Mouse (Mus musculus) erythroblast, adult 5-6 weeks (primary cell): Measurements from ENCODE around the gene Car11. TPM values are rescaled to one million over a fixed set of nuclear protein-coding genes. Genes with fewer than 3 reads are reported as not detected.

Source experiments
- ATAC-seq: replicated peaks from 2 replicates; pipeline ENCODE4 v1.8.0; 2016; ENCODE audit warnings: moderate number of reproducible peaks, mild to moderate bottlenecking, moderate TSS enrichment, inconsistent platforms; ENCODE audit not compliant: poor library complexity, low FRiP score, severe bottlenecking
- total RNA-seq, 2 experiments: library from RNA; stranded (forward) in 1 of 2; stranded (reverse) in 1 of 2; fragments of 150-400 nt in 1 of 2; fragments of 200-764, 138-1000 nt in 1 of 2; gene quantifications; 2 replicates each; pipeline versions ENCODE4 v1.2.3 to v1.2.4; 2015 to 2017; ENCODE audit warnings: low replicate concordance in 2 of 2

Car11 gene
- total RNA-seq, 2 experiments from 2014 or later: not detected

- ATAC-seq: no peak
Observed at GRCm38 (mm10) chr7:45748110-45748509, 48.5 kb downstream of the Car11 start.

- no peak for ATAC-seq
Observed at GRCm38 (mm10) chr7:45749401-45749800, 49.8 kb downstream of the Car11 start.

- ATAC-seq: no peak
Observed at GRCm38 (mm10) chr7:45750162-45750561, 50.5 kb downstream of the Car11 start.

Other genes with a start within 250 kb of the Car11 start
Only the 30 nearest of the 34 such genes appear.
- not detected in 2 replicates for gene Tulp2, start 218.0 kb upstream of the Car11 start, total RNA-seq (2015; ENCODE audit: low replicate concordance)
- gene Tulp2, start 218.0 kb upstream of the Car11 start, total RNA-seq (2017; ENCODE audit: low replicate concordance): 0.42 TPM in 1 of 2 replicates, not detected in the other
- not detected in 2 replicates for gene Gm45808, start 213.0 kb upstream of the Car11 start, total RNA-seq (2015; ENCODE audit: low replicate concordance)
- gene Gm45808, start 213.0 kb upstream of the Car11 start, total RNA-seq (2017; ENCODE audit: low replicate concordance): not detected in 2 replicates
- gene Dhdh, start 211.0 kb upstream of the Car11 start, total RNA-seq (2015; ENCODE audit: low replicate concordance): 3.3 TPM in 2 replicates
- 2.1 and 2.3 TPM in 2 replicates for gene Dhdh, start 211.0 kb upstream of the Car11 start, total RNA-seq (2017; ENCODE audit: low replicate concordance)
- gene Nucb1, start 189.4 kb upstream of the Car11 start, total RNA-seq (2015; ENCODE audit: low replicate concordance): 83.0 and 88.6 TPM in 2 replicates
- gene Nucb1, start 189.4 kb upstream of the Car11 start, total RNA-seq (2017; ENCODE audit: low replicate concordance): 487 and 671 TPM in 2 replicates
- 1,095 and 1,392 TPM in 2 replicates for gene Ppp1r15a, start 173.6 kb upstream of the Car11 start, total RNA-seq (2015; ENCODE audit: low replicate concordance)
- gene Ppp1r15a, start 173.6 kb upstream of the Car11 start, total RNA-seq (2017; ENCODE audit: low replicate concordance): 1,351 and 1,490 TPM in 2 replicates
- gene Plekha4, start 173.5 kb upstream of the Car11 start, total RNA-seq (2015; ENCODE audit: low replicate concordance): 1.3 TPM in 1 of 2 replicates, not detected in the other
- gene Plekha4, start 173.5 kb upstream of the Car11 start, total RNA-seq (2017; ENCODE audit: low replicate concordance): 2.8 and 9.9 TPM in 2 replicates
- not detected in 2 replicates for gene Hsd17b14, start 144.9 kb upstream of the Car11 start, total RNA-seq (2015; ENCODE audit: low replicate concordance)
- gene Hsd17b14, start 144.9 kb upstream of the Car11 start, total RNA-seq (2017; ENCODE audit: low replicate concordance): not detected in 2 replicates
- 5.8 and 9.0 TPM in 2 replicates for gene Bcat2, start 129.7 kb upstream of the Car11 start, total RNA-seq (2015; ENCODE audit: low replicate concordance)
- gene Bcat2, start 129.7 kb upstream of the Car11 start, total RNA-seq (2017; ENCODE audit: low replicate concordance): 10.7 and 11.2 TPM in 2 replicates
- gene Fgf21, start 84.4 kb upstream of the Car11 start, total RNA-seq (2015; ENCODE audit: low replicate concordance): not detected in 2 replicates
- not detected in 2 replicates for gene Fgf21, start 84.4 kb upstream of the Car11 start, total RNA-seq (2017; ENCODE audit: low replicate concordance)
- not detected in 2 replicates for gene Fut1, start 82.6 kb upstream of the Car11 start, total RNA-seq (2015; ENCODE audit: low replicate concordance)
- gene Fut1, start 82.6 kb upstream of the Car11 start, total RNA-seq (2017; ENCODE audit: low replicate concordance): not detected in 2 replicates
- not detected in 2 replicates for gene Izumo1, start 78.0 kb upstream of the Car11 start, total RNA-seq (2015; ENCODE audit: low replicate concordance)
- gene Izumo1, start 78.0 kb upstream of the Car11 start, total RNA-seq (2017; ENCODE audit: low replicate concordance): not detected in 2 replicates
- not detected in 2 replicates for gene Rasip1, start 72.4 kb upstream of the Car11 start, total RNA-seq (2015; ENCODE audit: low replicate concordance)
- gene Rasip1, start 72.4 kb upstream of the Car11 start, total RNA-seq (2017; ENCODE audit: low replicate concordance): not detected in 2 replicates
- gene Mamstr, start 59.9 kb upstream of the Car11 start, total RNA-seq (2015; ENCODE audit: low replicate concordance): not detected in 2 replicates
- not detected in 2 replicates for gene Mamstr, start 59.9 kb upstream of the Car11 start, total RNA-seq (2017; ENCODE audit: low replicate concordance)
- gene Fut2, start 33.4 kb upstream of the Car11 start, total RNA-seq (2015; ENCODE audit: low replicate concordance): not detected in 2 replicates
- not detected in 2 replicates for gene Fut2, start 33.4 kb upstream of the Car11 start, total RNA-seq (2017; ENCODE audit: low replicate concordance)
- not detected in 2 replicates for gene Ntn5, start 15.8 kb upstream of the Car11 start, total RNA-seq (2015; ENCODE audit: low replicate concordance)
- gene Ntn5, start 15.8 kb upstream of the Car11 start, total RNA-seq (2017; ENCODE audit: low replicate concordance): not detected in 2 replicates
- gene Sec1, start 5.4 kb upstream of the Car11 start, total RNA-seq (2015; ENCODE audit: low replicate concordance): not detected in 2 replicates
- gene Sec1, start 5.4 kb upstream of the Car11 start, total RNA-seq (2017; ENCODE audit: low replicate concordance): not detected in 2 replicates
- gene Dbp, start 5.2 kb downstream of the Car11 start, total RNA-seq (2015; ENCODE audit: low replicate concordance): 1.5 and 1.9 TPM in 2 replicates
- 0.77 and 2.2 TPM in 2 replicates for gene Dbp, start 5.2 kb downstream of the Car11 start, total RNA-seq (2017; ENCODE audit: low replicate concordance)
- gene Rpl18, start 15.6 kb downstream of the Car11 start, total RNA-seq (2015; ENCODE audit: low replicate concordance): 423 and 424 TPM in 2 replicates
- gene Rpl18, start 15.6 kb downstream of the Car11 start, total RNA-seq (2017; ENCODE audit: low replicate concordance): 286 and 289 TPM in 2 replicates
- 4.6 and 7.9 TPM in 2 replicates for gene Sphk2, start 18.2 kb downstream of the Car11 start, total RNA-seq (2015; ENCODE audit: low replicate concordance)
- 2.1 and 2.6 TPM in 2 replicates for gene Sphk2, start 18.2 kb downstream of the Car11 start, total RNA-seq (2017; ENCODE audit: low replicate concordance)
- gene Fam83e, start 21.4 kb downstream of the Car11 start, total RNA-seq (2015; ENCODE audit: low replicate concordance): not detected in 2 replicates
- not detected in 2 replicates for gene Fam83e, start 21.4 kb downstream of the Car11 start, total RNA-seq (2017; ENCODE audit: low replicate concordance)
- gene Spaca4, start 26.0 kb downstream of the Car11 start, total RNA-seq (2015; ENCODE audit: low replicate concordance): not detected in 2 replicates
- not detected in 2 replicates for gene Spaca4, start 26.0 kb downstream of the Car11 start, total RNA-seq (2017; ENCODE audit: low replicate concordance)
- not detected in 2 replicates for gene Lmtk3, start 83.9 kb downstream of the Car11 start, total RNA-seq (2015; ENCODE audit: low replicate concordance)
- not detected in 2 replicates for gene Lmtk3, start 83.9 kb downstream of the Car11 start, total RNA-seq (2017; ENCODE audit: low replicate concordance)
- not detected in 2 replicates for gene Sult2b1, start 84.8 kb downstream of the Car11 start, total RNA-seq (2015; ENCODE audit: low replicate concordance)
- not detected in 2 replicates for gene Sult2b1, start 84.8 kb downstream of the Car11 start, total RNA-seq (2017; ENCODE audit: low replicate concordance)
- gene Cyth2, start 114.7 kb downstream of the Car11 start, total RNA-seq (2015; ENCODE audit: low replicate concordance): 10.6 and 10.7 TPM in 2 replicates
- 11.6 and 14.5 TPM in 2 replicates for gene Cyth2, start 114.7 kb downstream of the Car11 start, total RNA-seq (2017; ENCODE audit: low replicate concordance)
- gene Kcnj14, start 124.9 kb downstream of the Car11 start, total RNA-seq (2015; ENCODE audit: low replicate concordance): 0.38 TPM in 1 of 2 replicates, not detected in the other
- 0.09 TPM in 1 of 2 replicates, not detected in the other for gene Kcnj14, start 124.9 kb downstream of the Car11 start, total RNA-seq (2017; ENCODE audit: low replicate concordance)
- gene Grwd1, start 131.1 kb downstream of the Car11 start, total RNA-seq (2015; ENCODE audit: low replicate concordance): 1.5 and 2.3 TPM in 2 replicates
- 0.43 and 3.1 TPM in 2 replicates for gene Grwd1, start 131.1 kb downstream of the Car11 start, total RNA-seq (2017; ENCODE audit: low replicate concordance)
- 31.3 and 67.2 TPM in 2 replicates for gene Kdelr1, start 172.9 kb downstream of the Car11 start, total RNA-seq (2015; ENCODE audit: low replicate concordance)
- 18.0 and 20.1 TPM in 2 replicates for gene Kdelr1, start 172.9 kb downstream of the Car11 start, total RNA-seq (2017; ENCODE audit: low replicate concordance)
- not detected in 2 replicates for gene Grin2d, start 178.5 kb downstream of the Car11 start, total RNA-seq (2015; ENCODE audit: low replicate concordance)
- 0.28 TPM in 1 of 2 replicates, not detected in the other for gene Grin2d, start 178.5 kb downstream of the Car11 start, total RNA-seq (2017; ENCODE audit: low replicate concordance)
- gene Syngr4, start 196.9 kb downstream of the Car11 start, total RNA-seq (2015; ENCODE audit: low replicate concordance): 4.0 TPM in 1 of 2 replicates, not detected in the other
- not detected in 2 replicates for gene Syngr4, start 196.9 kb downstream of the Car11 start, total RNA-seq (2017; ENCODE audit: low replicate concordance)
- gene Tmem143, start 197.1 kb downstream of the Car11 start, total RNA-seq (2015; ENCODE audit: low replicate concordance): 1.3 TPM in 1 of 2 replicates, not detected in the other
- gene Tmem143, start 197.1 kb downstream of the Car11 start, total RNA-seq (2017; ENCODE audit: low replicate concordance): 0.26 and 3.8 TPM in 2 replicates